Mouse (Mus musculus) v-Abl transformed pro-B cells (cell line): ENCODE measurements at regions not wholly inside any gene's neighbourhood (a gene's known extent, or its start where the extent isn't known, plus 50 kb on each side); places are given as distances from the start of the nearest gene placed in this dataset.

Experiments
- in situ Hi-C, 2 experiments: fragments of 400-800 bp; cut with MboI; formaldehyde crosslinking; loops; one replicate each; pipeline ENCODE4 v1.15.1; 2025; ENCODE audit not compliant: unreplicated experiment in 2 of 2

DNA sequence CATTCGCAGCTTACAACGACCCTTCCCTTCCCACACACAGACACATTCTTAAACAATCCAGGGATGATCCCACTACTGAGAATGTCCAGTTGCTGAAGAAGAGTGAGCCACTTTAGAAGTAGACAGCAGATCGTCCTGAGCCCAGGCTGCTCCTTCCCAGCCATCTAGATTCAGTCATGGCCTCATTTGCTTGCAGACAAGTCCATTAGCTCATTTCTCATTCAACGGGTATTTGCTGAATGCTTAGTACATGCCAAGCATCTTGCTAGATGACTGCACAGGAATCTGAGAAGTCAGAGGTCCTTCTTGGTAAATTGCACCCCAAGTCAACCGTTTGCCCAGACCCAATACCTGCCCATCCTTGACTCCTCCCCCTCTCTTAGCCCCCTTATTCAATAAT, 57.8 kb downstream of the Ier5 start:
- in situ Hi-C loops: loop anchor here (25.0 kb wide), 1 partner anchor 371 kb away; the partner anchor contains the start of gene Xpr1 (in 2 of the 2)

DNA sequence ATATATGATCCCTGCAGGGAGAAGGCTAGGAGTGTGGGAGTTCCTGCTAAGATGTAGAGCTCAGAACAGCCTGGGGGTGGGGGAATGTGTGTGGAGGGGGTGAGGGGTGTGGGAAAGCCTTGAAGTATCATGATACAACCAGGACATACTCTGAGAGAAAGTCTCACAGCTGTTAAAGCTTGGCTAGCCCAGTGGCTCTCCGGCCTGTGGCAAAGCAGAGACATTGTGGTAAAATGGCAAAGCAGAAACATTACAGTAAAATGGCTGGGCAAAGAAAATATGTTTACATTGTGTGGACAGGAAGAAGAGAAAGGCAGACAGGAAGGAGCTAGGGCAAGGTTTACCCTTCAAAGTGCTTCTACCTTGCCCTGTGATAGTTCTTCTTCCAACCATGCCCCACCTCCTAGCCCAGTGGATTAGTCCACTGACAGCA, 58.5 kb downstream of the Ier5 start:
- in situ Hi-C loops: loop anchor here (25.0 kb wide), 1 partner anchor 371 kb away; the partner anchor contains the start of gene Xpr1 (in 2 of the 2)

DNA sequence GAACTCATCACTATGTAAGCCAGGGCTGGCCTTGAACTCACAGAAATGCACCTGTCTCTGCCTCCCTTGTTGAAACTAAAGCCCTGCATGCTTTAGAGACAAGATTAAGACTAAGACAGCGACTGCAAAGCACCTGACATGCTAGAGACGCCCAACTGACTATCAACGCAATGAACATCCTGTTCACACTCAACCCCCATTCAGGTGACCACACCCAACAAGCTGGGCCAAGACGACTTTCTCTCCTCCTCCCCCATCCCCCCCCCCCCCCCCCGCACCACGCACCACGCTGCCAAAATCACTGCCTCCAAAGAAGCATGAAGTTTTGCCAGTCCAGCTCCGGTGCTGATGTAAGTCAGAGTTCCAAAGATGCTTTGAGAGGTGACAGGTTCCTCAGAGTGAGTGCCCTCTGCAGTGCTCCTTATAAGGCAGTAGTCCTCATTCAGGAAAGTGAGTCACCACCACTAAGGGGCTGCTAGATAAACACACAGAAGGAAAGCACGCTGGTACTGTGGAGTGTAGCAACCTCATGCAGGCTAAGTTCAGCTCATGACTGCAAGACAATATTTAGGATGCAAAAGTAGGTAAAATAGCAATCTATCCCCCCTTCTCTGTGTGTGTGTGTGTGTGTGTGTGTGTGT, 59.2 kb downstream of the Ier5 start:
- in situ Hi-C loops: loop anchor here (25.0 kb wide), 1 partner anchor 372 kb away; the partner anchor contains the start of gene Xpr1 (in 2 of the 2)

DNA sequence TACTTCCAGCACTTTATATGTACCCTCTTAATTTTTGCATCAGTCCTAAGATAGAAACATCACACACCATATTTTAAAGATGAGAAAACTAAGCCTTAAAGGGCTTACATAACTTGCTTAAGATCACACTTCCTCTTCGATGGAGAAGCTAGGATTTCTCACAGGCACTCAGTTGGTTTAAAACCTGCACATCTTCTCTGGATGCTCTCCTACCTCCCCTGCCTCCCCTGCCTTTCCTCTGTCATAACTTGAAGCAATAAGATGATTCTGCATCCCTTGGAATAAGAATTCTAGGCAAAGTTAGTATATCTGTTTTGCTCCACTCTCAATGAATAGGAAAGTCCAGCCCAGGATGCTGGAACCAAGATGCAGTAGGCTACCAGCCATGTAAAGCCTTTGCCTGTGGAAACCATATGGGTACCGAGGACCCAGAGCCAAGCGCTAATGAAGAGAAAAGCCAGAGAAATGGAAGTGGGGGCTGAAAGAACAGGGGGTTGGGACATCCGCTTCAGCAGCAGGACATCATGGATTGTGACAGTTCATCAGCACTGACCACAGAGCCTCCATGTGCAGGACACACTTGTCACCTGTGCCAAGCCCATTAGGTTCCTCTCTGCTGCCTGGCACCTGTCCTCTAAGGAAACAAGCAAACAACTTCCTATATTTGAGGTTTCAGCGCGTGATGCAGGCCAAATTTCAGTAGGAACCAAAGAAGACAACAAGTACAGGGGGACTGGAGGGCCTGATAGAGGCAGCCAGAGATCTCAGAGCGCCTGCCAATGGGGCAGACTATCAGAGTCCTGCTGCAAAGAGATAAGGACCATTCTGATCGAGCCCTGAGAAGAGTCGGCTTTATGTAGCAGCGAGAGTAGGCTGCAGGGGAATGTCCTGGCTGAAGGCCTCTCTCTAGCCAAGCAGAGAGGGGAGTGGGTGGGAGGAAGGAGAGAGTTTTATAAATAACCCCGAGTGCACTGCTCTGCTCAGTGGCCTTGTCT, 60.5 kb downstream of the Ier5 start:
- in situ Hi-C loops: loop anchor here (25.0 kb wide), 1 partner anchor 373 kb away; the partner anchor contains the start of gene Xpr1 (in 2 of the 2)

DNA sequence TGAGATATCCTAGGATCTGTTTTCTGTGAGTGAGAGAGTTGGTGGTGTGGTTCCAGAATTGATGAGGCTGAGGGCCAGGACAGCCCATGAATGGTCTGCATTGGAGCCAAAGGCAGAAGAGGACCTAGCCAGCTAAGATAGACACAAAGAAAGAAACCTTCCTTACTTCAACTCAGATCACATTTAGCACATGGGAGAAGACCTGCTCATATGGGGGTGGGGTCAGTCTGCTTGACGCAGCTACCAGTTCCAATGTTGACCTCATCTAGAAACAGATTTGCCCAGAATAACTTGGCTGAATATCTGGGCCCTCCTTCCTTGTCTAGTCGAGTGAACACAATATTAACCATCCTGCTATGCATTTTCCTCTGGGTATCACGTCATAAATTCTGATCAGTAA, 62.0 kb downstream of the Ier5 start:
- in situ Hi-C loops: loop anchor here (25.0 kb wide), 1 partner anchor 375 kb away; the partner anchor contains the start of gene Xpr1 (in 2 of the 2)

DNA sequence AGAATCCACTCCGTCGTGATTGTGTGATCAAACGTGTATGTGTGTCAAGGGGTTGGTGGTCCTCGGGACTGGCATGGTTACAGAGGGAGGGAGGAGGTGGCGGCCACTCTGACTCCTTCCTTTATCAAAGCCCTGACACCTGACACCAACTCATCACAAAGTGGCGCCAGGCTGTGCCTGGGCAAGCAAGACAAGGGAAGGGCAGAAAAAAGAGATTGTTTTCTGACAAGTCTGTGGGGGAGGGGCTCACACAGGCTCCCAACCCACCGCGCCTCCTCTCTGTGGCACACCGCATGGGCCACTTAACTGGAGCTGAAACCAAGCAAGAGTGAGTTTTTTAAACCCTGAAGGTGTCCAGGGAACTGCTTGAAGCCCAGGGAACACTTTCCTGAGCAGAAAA, 68.5 kb downstream of the Ier5 start:
- in situ Hi-C loops: loop anchor here (25.0 kb wide), 1 partner anchor 381 kb away; the partner anchor contains the start of gene Xpr1 (in 2 of the 2)

DNA sequence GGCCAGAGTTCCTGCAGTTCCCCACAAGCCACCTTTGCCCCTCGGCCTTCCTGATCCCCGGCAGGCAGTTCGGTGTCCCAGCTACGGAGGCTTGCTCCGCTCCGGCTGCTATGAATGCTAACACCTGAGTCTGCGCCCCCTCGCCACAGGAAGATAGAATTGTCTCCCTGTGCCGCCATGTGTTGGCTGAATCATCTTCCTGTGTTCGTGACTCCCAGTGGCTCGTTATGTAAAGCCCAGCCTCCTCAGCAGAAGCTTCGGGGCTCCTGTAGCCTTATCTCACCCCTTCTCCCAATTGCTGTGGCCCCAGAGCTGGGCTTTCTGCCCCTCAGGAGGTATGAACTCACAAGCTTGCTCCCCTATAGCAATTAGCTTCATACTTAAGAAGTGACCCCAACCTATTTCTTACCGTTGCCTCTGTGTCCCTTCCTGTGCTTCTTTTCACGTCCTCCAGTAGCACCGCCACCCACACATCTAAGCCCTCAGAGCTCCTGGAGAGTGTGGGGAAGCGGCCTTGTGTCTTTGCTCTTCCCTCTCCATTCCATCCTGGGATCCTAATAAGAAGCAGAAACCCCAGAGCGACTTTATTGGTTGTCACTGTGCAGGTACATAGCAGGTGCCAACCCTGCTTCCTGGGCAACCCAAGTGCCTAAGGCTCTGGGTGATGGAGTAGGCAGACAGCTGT, 70.1 kb downstream of the Ier5 start:
- in situ Hi-C loops: loop anchor here (5.0 to 25.0 kb wide), 5 partner anchors 188 to 508 kb away; partner anchors contain the start of gene Xpr1 (in 2 of the 2)

DNA sequence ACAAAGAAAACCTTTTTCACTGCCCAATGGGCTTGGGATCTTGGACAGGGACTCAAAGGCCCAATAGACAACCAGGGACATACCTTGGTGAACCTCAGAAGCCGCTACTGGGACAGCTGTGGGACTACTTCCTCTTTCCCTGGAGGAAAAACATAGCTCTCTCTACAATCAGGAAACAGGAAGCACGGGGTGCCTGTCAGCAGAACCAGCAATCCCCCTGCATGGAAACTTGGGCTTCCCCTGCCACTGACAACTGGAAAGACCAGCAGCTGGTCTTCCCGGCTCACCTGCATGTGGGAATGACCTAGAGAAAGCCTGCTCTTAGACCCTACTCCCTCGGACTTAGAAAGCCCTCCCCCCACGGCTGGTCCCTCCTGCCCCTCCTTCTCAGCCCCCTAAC, 70.7 kb downstream of the Ier5 start:
- in situ Hi-C loops: loop anchor here (5.0 to 25.0 kb wide), 5 partner anchors 189 to 509 kb away; partner anchors contain the start of gene Xpr1 (in 2 of the 2)

DNA sequence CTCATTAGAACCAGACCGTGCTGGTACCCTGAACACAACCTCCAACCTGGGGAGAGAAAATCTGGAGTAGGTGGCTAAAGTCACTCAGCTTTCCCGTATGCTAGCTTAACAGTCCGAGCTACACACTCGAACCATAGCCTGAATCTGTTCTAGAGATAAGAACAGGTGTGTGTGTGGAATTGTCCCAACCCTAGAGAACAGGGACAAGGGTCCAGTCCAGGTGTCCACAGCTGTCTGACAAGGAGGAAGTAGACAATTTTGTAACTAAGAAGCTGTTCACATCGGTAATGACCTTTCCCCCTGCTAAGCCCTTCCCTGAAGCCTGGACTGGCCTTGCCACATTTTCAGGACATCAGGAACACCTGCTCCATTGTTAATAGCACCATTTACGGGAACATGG, 71.3 kb downstream of the Ier5 start:
- in situ Hi-C loops: loop anchor here (5.0 to 25.0 kb wide), 5 partner anchors 189 to 509 kb away; partner anchors contain the start of gene Xpr1 (in 2 of the 2)

DNA sequence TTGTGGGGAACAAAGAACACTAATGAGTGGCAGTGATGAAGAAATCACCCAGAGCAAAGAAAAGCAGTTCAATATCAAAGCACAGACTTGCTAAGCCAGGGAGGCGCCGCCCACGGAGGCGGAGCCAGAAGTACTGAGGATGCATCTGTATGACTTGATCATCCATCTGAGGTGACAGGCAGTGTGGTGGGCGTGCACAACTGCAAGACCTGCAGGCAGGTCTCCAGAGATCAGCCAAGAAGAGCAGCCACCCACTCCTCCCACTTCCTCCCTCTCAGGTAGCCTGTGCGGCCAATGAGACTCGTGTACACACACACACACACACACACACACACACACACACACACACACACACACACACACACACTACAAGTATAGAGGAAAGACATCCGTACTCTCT, 71.9 kb downstream of the Ier5 start:
- in situ Hi-C loops: loop anchor here (5.0 to 25.0 kb wide), 5 partner anchors 190 to 510 kb away; partner anchors contain the start of gene Xpr1 (in 2 of the 2)

DNA sequence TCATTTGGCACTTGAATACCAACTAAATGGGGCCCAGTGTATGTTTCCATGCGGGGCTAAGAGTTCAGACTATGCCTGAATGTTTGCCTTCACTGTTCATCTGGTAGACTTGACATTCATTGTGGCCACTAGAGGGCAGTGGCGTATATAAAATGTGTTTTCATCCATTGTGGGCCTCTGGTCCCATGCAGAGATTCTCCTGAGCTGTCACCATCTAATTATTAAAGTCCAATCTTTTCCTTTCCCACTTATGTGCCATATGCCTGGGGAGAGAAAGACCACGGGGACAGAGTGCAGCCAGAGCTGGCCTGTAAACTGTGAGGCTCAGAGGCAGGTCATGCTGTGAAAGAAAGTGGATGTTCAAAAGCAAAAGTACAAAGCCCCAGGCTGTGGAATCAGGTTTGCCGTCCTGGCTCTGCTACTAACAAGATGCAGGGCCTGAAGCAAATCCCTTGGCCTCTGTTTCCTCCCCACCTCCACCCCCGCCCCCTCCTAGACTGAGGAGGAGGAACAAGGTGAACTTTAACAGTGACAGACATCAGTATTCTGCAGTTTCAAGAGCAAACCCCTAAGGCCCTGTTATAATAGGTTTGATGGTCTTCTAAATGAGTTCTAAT, 73.5 kb downstream of the Ier5 start:
- in situ Hi-C loops: loop anchor here (5.0 to 25.0 kb wide), 5 partner anchors 191 to 511 kb away; partner anchors contain the start of gene Xpr1 (in 2 of the 2)

DNA sequence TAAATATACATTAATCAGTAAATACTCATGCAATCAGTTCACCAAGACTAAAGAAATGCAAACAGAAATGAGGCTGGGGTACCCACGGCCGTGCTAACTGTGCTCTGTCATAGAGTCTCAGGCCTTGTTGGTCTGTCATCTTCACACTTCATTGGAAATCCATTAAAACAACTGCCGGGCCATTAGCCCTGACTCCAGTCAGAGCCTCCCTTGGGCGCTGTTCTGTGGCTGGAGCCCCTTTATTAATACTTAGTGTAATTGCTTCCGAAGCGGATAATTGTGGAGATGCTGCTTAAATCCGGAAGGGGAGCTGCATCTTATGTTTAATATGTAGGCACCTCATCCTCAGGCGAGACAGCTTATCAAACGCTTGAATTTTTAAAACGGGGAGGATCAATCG, 76.1 kb downstream of the Ier5 start:
- in situ Hi-C loops: loop anchor here in 1 of 2 experiments (25.0 kb wide), 2 partner anchors 411 to 1136 kb away; partner anchors contain the start of genes Glul and Teddm1a

DNA sequence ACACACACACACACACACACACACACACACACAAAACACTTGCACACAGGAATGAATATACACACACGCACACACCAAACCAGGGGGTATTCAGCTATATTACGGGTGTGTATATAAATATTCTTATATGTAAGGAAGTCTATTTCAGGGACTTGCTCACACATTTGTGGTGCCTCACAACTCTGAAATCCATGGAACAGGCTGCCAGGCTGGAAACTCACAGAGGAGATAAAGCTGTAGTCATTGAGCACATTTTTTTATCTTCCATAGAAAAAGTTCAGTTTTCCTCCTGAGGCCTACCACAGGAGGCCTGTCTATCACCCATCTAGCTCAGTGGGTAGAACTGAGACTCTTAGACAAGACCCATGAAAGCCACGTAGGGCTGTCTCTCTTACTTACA, 83.8 kb downstream of the Ier5 start:
- in situ Hi-C loops: loop anchor here in 1 of 2 experiments (25.0 kb wide), 2 partner anchors 403 to 1128 kb away; partner anchors contain the start of genes Glul and Teddm1a

DNA sequence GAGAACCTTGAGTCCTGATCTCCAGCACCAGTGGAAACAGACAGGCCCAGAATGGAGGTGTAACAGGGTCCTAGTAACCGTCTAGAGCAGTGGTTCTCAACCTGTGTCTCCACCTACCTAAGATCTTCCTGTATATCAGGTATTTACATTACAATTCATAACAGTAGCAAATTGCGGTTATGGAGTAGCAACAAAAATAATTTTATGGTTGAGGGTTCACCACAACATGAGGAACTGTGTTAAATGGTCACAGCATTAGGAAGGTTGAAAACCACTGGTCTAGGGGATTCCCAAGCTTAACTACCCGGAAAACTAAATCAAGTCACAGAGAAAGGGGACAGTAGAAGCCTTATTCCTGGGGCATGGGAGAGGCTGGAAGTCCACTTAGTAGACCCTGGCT, 84.5 kb downstream of the Ier5 start:
- in situ Hi-C loops: loop anchor here in 1 of 2 experiments (25.0 kb wide), 2 partner anchors 403 to 1128 kb away; partner anchors contain the start of genes Glul and Teddm1a

DNA sequence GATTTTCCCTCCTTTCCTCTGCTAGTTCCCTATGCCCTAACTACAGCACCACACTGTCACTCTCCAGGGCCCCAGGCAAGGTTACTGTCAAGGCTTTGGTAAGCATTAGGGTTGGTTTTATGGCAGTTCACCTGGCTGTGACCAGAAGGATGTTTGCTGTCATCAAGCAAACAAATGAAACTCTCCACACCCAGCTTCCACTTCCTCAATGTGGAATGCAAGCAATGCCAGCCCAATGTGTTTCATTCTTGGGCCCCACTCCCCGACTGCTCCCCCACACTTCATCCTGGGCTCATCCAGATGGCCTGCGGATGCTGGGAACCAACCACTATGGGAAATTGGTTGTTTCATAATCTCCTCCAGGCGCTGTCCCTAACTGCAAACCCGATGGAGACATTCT, 85.7 kb downstream of the Ier5 start:
- in situ Hi-C loops: loop anchor here in 1 of 2 experiments (25.0 kb wide), 2 partner anchors 401 to 1126 kb away; partner anchors contain the start of genes Glul and Teddm1a

DNA sequence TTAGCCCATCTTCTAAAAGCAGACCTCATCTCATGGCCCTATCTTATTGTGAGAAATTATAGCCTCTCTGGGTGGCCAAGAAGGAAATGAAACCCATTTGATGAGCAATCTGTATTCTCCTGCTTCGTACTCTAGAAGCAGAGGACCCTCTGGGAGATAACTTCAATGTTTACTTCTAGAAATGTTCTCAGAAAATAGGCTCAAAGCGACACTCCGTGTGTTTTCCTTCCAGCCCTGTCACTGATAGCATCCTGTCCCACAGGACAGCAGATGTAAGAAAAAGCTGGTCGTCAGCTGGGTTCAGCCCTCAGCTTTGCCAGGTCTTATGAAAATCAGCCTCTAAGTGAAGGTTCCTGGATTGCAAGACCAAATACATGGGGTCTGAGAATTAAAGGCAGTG, 86.1 kb downstream of the Ier5 start:
- in situ Hi-C loops: loop anchor here in 1 of 2 experiments (25.0 kb wide), 2 partner anchors 401 to 1126 kb away; partner anchors contain the start of genes Glul and Teddm1a

DNA sequence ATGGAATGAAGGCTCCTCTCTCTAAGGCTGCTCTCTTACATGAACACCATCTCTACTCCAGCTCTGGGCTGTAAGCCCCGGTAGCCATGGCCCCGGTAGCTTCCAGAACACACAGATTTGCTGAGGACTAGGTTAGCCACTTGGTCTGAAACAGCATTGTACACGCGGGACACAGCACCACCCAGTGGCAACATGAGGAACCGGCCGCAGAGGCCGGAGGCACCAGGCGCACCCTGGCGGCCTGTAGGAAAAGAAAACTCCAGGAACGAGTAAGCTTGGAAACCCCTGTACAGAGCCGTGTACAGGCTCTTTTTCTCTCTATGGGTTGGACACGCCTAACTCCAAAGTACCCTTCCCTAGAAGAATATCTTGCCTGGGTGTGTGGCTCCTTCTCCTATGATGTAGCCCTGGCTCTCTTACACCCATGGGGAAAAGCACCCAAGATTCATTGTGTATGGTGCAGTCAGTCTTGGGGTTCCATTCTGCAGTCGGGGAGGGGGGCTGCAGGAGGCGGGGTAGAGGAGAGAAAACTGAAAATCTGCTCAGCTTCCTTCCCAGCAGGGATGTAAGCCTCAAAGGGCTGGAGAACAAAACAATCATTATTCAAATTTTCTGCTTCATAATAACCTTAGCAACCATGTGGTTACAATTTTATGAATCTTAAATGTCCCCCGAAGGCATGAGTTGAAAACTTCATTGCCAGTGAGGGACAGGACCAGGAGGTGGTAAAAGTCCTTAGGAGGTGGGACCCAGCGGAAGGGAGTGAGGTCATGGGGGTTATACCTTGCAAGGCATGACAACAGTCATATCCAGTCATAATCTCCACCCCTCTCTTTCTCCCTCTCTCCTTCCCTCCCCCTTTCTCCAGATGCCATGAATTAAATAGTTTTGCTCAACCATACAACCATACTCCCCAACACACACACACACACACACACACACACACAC, 92.6 kb downstream of the Ier5 start:
- in situ Hi-C loops: loop anchor here (5.0 to 25.0 kb wide), 8 partner anchors 115 to 1120 kb away; partner anchors contain the start of genes Glul (in 2 of the 2), Teddm1a (in 2 of the 2) and Cacna1e (in 1 of the 2)

DNA sequence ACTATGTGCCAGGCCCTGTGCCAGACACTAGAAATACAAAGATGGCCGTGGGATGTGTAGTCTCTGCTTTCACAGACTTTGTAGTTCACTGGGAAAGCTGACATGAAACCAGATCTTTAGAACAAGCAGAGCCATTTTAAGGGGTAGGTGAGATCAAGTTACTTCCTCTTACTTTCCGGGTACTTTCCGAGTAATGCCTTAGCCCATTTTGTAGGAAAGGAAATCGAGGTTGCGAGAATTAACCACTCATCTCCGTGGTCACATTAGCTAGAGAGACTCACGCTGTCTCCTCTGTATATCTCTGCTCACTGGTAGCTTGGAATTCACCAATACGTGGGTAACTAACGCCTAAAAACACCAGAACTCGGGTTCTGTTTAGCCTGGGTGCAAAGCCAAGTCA, 93.3 kb downstream of the Ier5 start:
- in situ Hi-C loops: loop anchor here (5.0 to 25.0 kb wide), 8 partner anchors 114 to 1119 kb away; partner anchors contain the start of genes Glul (in 2 of the 2), Teddm1a (in 2 of the 2) and Cacna1e (in 1 of the 2)
